Mouse (Mus musculus) heart, embryonic 11.5 days (tissue): ENCODE results near the gene Sec14l1. TPM values are rescaled to one million over a fixed set of nuclear protein-coding genes. Genes with fewer than 3 reads are reported as not detected.

ENCODE experiments used
- ATAC-seq: fragments of 200-750 bp; cut with Nextera tagmentation; replicated peaks from 2 replicates; pipeline ENCODE4 v1.8.0; 2017; ENCODE audit warnings: moderate library complexity; ENCODE audit not compliant: insufficient number of reproducible peaks, low FRiP score, low TSS enrichment
- H3K27ac ChIP-seq: fragments of 300-500 bp; sonication (generic); 2 replicates; pipeline ENCODE4 v1.5.1; 2014; ENCODE audit warnings: mild to moderate bottlenecking, low read depth, low read length
- H3K27me3 ChIP-seq: fragments of 300-500 bp; sonication (generic); 2 replicates; pipeline ENCODE4 v1.6.1; 2014; ENCODE audit warnings: mild to moderate bottlenecking, low read length, mixed read lengths; ENCODE audit not compliant: control insufficient read depth, insufficient read depth
- H3K36me3 ChIP-seq: fragments of 300-500 bp; sonication (generic); 2 replicates; pipeline ENCODE4 v1.6.1; 2014; ENCODE audit warnings: mild to moderate bottlenecking, low read length, moderate library complexity, mixed read lengths; ENCODE audit not compliant: control insufficient read depth, insufficient read depth
- H3K4me1 ChIP-seq: fragments of 300-500 bp; sonication (generic); 2 replicates; pipeline ENCODE4 v1.6.1; 2014; ENCODE audit warnings: low read length; ENCODE audit not compliant: control insufficient read depth, insufficient read depth
- H3K4me2 ChIP-seq: fragments of 300-500 bp; sonication (generic); 2 replicates; pipeline ENCODE4 v1.6.1; 2014; ENCODE audit warnings: mild to moderate bottlenecking, moderate library complexity
- H3K4me3 ChIP-seq: fragments of 300-500 bp; sonication (generic); 2 replicates; pipeline ENCODE4 v1.5.1; 2014; ENCODE audit warnings: low read depth, low read length
- H3K9ac ChIP-seq: fragments of 300-500 bp; sonication (generic); 2 replicates; pipeline ENCODE4 v1.6.1; 2014; ENCODE audit warnings: mild to moderate bottlenecking, low read depth, low read length, moderate library complexity
- H3K9me3 ChIP-seq: fragments of 300-500 bp; sonication (generic); replicated peaks from 2 replicates; pipeline ENCODE4 v1.6.1; 2016; ENCODE audit warnings: low read length; ENCODE audit not compliant: control insufficient read depth
- WGBS: fragments of 180-500 bp; shearing (Covaris S2); extraction: QIAGEN DNeasy Blood & Tissue Kit; methylation state at CpG from one replicate; pipeline ENCODE4 v1.1.7; 2014; ENCODE audit not compliant: insufficient replicate concordance; 5-methylcytosine and 5-hydroxymethylcytosine counted together
- polyA plus RNA-seq: library from polyadenylated mRNA; unstranded; fragments of >200 nt; fragmentation: Nextera tagmentation; extraction: Ambion mirVana; gene quantifications from 2 replicates; pipeline ENCODE4 v1.2.1, GENCODE M21; 2014

The Sec14l1 gene
- polyA plus RNA-seq, 1 experiment from 2014 or later = 32.6 TPM

- Histone ChIP-seq H3K9ac (no peak overlapping the region), H3K27ac (peak overlapping the region; percentile 42; the same call in 1 of the 2 replicates), H3K27me3 (0 out of 2 replicates have a peak, but pooled peaks cover 2% of the 10 kb centered on the region), H3K36me3 (peaks cover 42% of the 10 kb centered on the region), H3K4me2 (no peak overlapping the region), H3K4me1 (peaks cover 21% of the 10 kb centered on the region), H3K9me3 (no peaks in the 10 kb centered on the region), H3K4me3 (no peak overlapping the region)
- WGBS = 25% methylated on average over 7 of the region's 7 CpGs
- ATAC-seq = peak; percentile 40; the same call in 1 of the 2 replicates
Measured at GRCm38 (mm10) chr11:117154088-117154815, 39.3 kb downstream of the Sec14l1 start.

- H3K36me3 ChIP-seq = peaks cover 25% of the 10 kb centered on the region
- ATAC-seq = no peak
- no peak overlapping the region for H3K9ac ChIP-seq
- H3K9me3 ChIP-seq = no peaks in the 10 kb centered on the region
- H3K27me3 ChIP-seq = 0 out of 2 replicates have a peak, but pooled peaks cover 2% of the 10 kb centered on the region
- H3K4me3 ChIP-seq = no peak overlapping the region
- H3K4me2 ChIP-seq = no peak overlapping the region
- H3K27ac ChIP-seq = no peak overlapping the region
- H3K4me1 ChIP-seq = peaks cover 21% of the 10 kb centered on the region
- WGBS = 11% methylated on average over 15 of the region's 15 CpGs
Measured at GRCm38 (mm10) chr11:117156725-117157124, 41.8 kb downstream of the Sec14l1 start.

- H3K4me2 ChIP-seq = no peak overlapping the region
- no peak overlapping the region for H3K4me3 ChIP-seq
- no peak for ATAC-seq
- WGBS = 84% methylated on average over 11 of the region's 11 CpGs
- H3K27me3 ChIP-seq = 0 out of 2 replicates have a peak, but pooled peaks cover 2% of the 10 kb centered on the region
- H3K27ac ChIP-seq = no peak overlapping the region
- peaks cover 20% of the 10 kb centered on the region for H3K36me3 ChIP-seq
- no peak overlapping the region for H3K9ac ChIP-seq
- peaks cover 22% of the 10 kb centered on the region for H3K4me1 ChIP-seq
- H3K9me3 ChIP-seq = no peaks in the 10 kb centered on the region
Measured at GRCm38 (mm10) chr11:117158343-117158742, 43.4 kb downstream of the Sec14l1 start.

GRCm38 (mm10) chr11:117159257-117159945, 44.4 kb downstream of the Sec14l1 start:
- no peak for ATAC-seq
- Histone ChIP-seq H3K36me3 (peaks cover 18% of the 10 kb centered on the region), H3K4me2 (no peak overlapping the region), H3K9me3 (no peaks in the 10 kb centered on the region), H3K4me3 (no peak overlapping the region), H3K4me1 (peaks cover 14% of the 10 kb centered on the region), H3K27me3 (0 out of 2 replicates have a peak, but pooled peaks cover 2% of the 10 kb centered on the region), H3K9ac (no peak overlapping the region), H3K27ac (no peak overlapping the region)
- 87% methylated on average over 13 of the region's 13 CpGs for WGBS

GRCm38 (mm10) chr11:117159946-117160307, 45.0 kb downstream of the Sec14l1 start:
- no peaks in the 10 kb centered on the region for H3K9me3 ChIP-seq
- H3K36me3 ChIP-seq = peaks cover 18% of the 10 kb centered on the region
- 0 out of 2 replicates have a peak, but pooled peaks cover 2% of the 10 kb centered on the region for H3K27me3 ChIP-seq
- WGBS = 66% methylated on average over 5 of the region's 5 CpGs
- H3K9ac ChIP-seq = no peak overlapping the region
- no peak overlapping the region for H3K4me3 ChIP-seq
- peaks cover 11% of the 10 kb centered on the region; the same call in 1 of the 2 replicates for H3K4me1 ChIP-seq
- H3K27ac ChIP-seq = no peak overlapping the region
- ATAC-seq = no peak
- no peak overlapping the region for H3K4me2 ChIP-seq

- 93% methylated on average over 12 of the region's 12 CpGs for WGBS
- no peak for ATAC-seq
- H3K9ac ChIP-seq = no peak overlapping the region
- H3K27me3 ChIP-seq = no peaks in the 10 kb centered on the region
- no peak overlapping the region for H3K27ac ChIP-seq
- peaks cover 15% of the 10 kb centered on the region for H3K36me3 ChIP-seq
- H3K9me3 ChIP-seq = no peaks in the 10 kb centered on the region
- no peak overlapping the region for H3K4me2 ChIP-seq
- peaks cover 11% of the 10 kb centered on the region; the same call in 1 of the 2 replicates for H3K4me1 ChIP-seq
- H3K4me3 ChIP-seq = no peak overlapping the region
Measured at GRCm38 (mm10) chr11:117160791-117161190, 45.8 kb downstream of the Sec14l1 start.

GRCm38 (mm10) chr11:117161574-117161973, 46.6 kb downstream of the Sec14l1 start:
- no peak for ATAC-seq
- H3K4me1 ChIP-seq = peaks cover 6% of the 10 kb centered on the region; the same call in 1 of the 2 replicates
- WGBS = 70% methylated on average over 8 of the region's 8 CpGs
- H3K27me3 ChIP-seq = no peaks in the 10 kb centered on the region
- no peak overlapping the region for H3K4me3 ChIP-seq
- H3K27ac ChIP-seq = no peak overlapping the region
- H3K36me3 ChIP-seq = peaks cover 12% of the 10 kb centered on the region
- no peaks in the 10 kb centered on the region for H3K9me3 ChIP-seq
- no peak overlapping the region for H3K4me2 ChIP-seq
- no peak overlapping the region for H3K9ac ChIP-seq

GRCm38 (mm10) chr11:117163098-117163497, 48.1 kb downstream of the Sec14l1 start:
- no peak overlapping the region for H3K4me3 ChIP-seq
- no peak overlapping the region for H3K9ac ChIP-seq
- ATAC-seq = 0 out of 2 replicates have a peak, but pooled peaks have one; percentile 8
- H3K4me2 ChIP-seq = no peak overlapping the region
- peaks cover 6% of the 10 kb centered on the region; the same call in 1 of the 2 replicates for H3K4me1 ChIP-seq
- H3K9me3 ChIP-seq = no peaks in the 10 kb centered on the region
- 67% methylated on average over 9 of the region's 9 CpGs for WGBS
- H3K27ac ChIP-seq = no peak overlapping the region
- H3K36me3 ChIP-seq = peaks cover 7% of the 10 kb centered on the region; the same call in 1 of the 2 replicates
- no peaks in the 10 kb centered on the region for H3K27me3 ChIP-seq
